Mouse (Mus musculus): Measurements from ENCODE around the gene P2ry1.

P2ry1 gene

GRCm38 (mm10) chr3:61002587-61003501 is at the start of gene P2ry1:
Gene P2ry1 (plus strand): TSS chr3:61002795.
- DNase-seq (ENCODE audit: low spot score in 2 of 2), result peak; percentile 67 to 78

DNA sequence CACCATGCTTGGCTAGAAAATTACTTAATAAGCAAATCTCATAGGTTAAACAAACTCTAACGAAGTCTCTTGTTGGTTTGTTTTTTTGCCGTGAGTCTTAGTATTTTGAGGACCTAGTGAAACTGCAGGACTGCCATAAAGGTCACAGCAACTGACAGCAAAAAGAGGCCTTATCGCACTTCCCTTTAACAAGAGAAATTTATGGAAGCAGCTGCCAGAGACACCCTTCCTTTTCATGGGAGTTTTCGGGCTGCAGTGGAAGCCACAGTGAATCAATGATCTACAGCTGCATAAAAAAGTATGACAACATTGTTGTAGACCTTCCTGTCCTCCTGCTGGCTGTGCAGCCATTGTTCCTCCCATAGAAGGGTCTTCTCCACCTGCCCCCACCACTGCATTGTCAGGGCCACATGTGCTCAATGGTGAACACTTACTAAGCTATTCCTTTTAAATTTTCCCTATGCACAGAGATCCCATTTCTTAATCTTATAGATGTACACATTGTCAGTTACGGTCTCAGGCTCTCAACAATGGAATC is 49.3 kb upstream of the P2ry1 start:
- DNase-seq (ENCODE audit: low spot score in 2 of 2), result no peak

DNA sequence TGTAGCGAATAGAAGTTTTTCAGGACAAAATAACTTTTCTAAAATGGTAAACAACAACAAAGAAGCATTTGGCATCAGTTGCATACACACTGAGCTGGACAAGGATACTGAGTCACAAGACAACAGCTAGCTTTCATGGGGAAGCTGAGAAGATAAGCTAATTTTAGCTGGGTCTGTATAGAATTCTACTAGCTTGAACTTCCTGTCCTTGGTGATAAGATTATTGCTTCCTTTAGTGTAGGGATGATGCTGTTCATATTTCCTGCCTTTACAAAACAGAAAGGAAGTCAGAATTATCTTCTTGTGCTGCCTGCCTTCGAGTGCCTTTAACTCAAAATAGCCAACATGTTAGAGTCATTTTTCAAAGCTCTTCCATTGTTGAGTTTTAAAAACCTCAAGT is 48.5 kb upstream of the P2ry1 start:
- DNase-seq (ENCODE audit: low spot score in 2 of 2), result no peak

GRCm38 (mm10) chr3:60958769-60959168 is 43.8 kb upstream of the P2ry1 start:
- no peak for DNase-seq (ENCODE audit: low spot score in 2 of 2)

DNA sequence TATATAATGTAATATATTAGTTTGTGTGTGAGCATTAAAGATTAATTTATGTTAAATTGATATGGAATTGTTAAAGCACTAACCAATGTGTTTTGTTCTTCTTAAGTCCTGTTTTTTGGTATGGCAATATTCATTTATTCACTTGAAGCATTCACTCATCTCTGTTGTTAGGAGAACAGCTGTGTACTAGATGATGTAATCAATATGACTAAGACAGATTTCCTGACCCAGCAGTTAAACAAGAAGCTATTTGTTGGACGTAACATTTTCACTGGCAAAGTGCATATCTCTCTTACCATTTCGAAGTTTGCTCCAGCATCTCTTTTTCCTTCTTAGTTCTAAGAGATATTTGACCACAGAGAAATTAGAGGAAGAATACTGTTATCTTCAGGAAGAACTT is 37.5 kb upstream of the P2ry1 start:
- DNase-seq (ENCODE audit: low spot score in 2 of 2), result no peak

DNA sequence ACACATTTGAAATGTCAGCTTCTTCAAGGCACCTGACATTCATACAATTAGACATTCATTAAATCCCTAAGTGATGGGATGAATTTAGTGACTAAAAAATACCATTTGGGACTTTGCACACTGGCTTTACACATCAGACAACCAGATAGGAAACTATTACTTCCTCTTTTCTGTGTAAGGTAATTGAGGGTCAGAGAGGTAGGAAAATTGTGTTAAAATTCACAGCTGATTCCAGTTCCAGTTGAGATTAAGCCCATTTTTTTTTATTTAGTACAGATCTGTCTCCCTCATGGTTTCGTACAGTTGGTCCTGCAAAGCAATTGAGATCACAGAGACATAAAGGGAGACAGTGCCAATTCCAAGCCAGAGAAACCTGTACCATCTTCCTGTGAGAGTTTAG is 27.7 kb upstream of the P2ry1 start:
- no peak for DNase-seq (ENCODE audit: low spot score in 2 of 2)

- DNase-seq (ENCODE audit: low spot score in 2 of 2), result no peak
Measured at GRCm38 (mm10) chr3:60982109-60982508, 20.5 kb upstream of the P2ry1 start.

DNA sequence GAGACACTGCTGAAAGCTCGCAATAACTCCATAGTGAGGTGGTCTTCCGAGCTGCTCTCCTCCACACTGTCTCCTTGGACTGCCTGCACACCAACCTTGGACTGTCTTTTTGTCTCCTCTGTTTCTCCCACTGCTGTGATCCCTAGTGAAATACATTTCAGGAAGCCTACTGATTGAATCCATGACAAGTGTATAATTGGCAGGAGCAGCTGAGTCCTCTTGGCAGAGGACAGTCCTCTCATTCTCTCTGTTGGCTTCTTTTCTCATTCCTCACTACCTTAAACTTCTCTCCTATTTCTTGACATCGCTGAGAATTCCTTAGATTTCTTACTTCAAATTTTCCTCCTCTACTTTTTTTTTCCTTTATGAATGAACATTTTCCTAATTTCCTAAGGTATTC is 4.5 kb upstream of the P2ry1 start:
- no peak for DNase-seq (ENCODE audit: low spot score in 2 of 2)

- DNase-seq (ENCODE audit: low spot score in 2 of 2), result no peak
Measured at GRCm38 (mm10) chr3:60999715-61000114, 2.9 kb upstream of the P2ry1 start.

- no peak for DNase-seq (ENCODE audit: low spot score in 2 of 2)
Measured at GRCm38 (mm10) chr3:61000747-61001146, 1.8 kb upstream of the P2ry1 start.

GRCm38 (mm10) chr3:61001852-61002586 is 576 bp upstream of the P2ry1 start:
- DNase-seq (ENCODE audit: low spot score in 2 of 2), result no peak

- DNase-seq (ENCODE audit: low spot score in 2 of 2), result no peak
Measured at GRCm38 (mm10) chr3:61004611-61005010, 2.0 kb downstream of the P2ry1 start.

DNA sequence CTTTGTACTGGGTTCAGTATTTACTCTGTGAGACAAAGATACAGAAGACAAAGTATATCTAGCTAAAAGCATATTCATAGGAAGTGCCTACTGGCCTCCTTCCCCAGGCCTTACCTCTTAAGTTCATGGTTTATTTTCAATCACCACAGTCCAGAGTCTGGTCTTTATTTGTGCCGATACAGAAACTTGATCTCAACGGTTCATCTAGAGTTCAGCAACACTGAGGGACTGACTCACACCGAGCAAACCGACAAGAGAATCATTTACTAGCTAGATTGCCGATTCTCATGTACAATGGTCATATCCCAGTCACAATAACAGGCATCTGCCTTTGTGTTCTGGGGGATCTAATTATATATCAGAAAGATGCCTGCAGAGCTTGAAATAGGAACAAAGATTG is 9.1 kb downstream of the P2ry1 start:
- no peak for DNase-seq (ENCODE audit: low spot score in 2 of 2)

GRCm38 (mm10) chr3:61012550-61012949 is 10.0 kb downstream of the P2ry1 start:
- no peak for DNase-seq (ENCODE audit: low spot score in 2 of 2)

DNA sequence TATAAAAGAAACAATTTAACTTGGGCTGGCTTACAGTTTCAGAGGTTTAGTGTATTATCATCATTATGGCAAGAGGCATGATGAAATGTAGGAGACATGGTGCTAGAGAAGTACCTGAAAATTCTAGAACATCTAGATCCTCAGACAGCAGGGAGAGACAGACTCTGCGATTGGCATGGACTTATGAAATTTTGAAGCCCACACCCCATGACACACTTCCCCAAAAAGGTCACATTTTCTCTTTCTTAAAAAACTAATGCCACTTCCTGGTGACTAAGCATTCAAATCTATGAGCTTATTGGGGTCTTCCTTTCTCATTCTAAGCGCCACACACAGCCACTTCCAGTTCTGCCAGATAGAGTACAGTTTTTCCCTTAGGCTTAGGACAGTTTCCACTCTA is 14.1 kb downstream of the P2ry1 start:
- DNase-seq (ENCODE audit: low spot score in 2 of 2), result no peak

- no peak for DNase-seq (ENCODE audit: low spot score in 2 of 2)
Measured at GRCm38 (mm10) chr3:61032100-61032499, 29.5 kb downstream of the P2ry1 start.

DNA sequence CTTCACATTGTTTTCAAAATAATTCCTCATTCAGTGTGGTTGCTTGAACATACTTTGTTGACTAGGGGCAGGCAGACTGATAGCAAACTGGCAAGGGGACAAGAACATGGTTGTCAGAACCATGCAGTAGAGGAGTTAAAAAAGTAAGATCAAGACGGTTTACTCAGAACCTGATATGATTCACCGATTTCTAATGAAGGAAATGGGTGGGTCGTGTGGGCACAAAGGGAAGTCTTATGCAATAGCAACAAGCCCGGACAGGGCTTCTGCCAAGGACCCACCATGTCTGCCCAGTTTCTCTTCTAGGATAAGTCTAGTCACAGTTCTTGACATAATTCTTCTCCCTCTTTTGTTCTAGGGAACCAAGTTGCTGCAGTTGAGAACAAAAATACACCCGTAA is 33.0 kb downstream of the P2ry1 start:
- peak; percentile 22 for DNase-seq (ENCODE audit: low spot score in 2 of 2)

DNA sequence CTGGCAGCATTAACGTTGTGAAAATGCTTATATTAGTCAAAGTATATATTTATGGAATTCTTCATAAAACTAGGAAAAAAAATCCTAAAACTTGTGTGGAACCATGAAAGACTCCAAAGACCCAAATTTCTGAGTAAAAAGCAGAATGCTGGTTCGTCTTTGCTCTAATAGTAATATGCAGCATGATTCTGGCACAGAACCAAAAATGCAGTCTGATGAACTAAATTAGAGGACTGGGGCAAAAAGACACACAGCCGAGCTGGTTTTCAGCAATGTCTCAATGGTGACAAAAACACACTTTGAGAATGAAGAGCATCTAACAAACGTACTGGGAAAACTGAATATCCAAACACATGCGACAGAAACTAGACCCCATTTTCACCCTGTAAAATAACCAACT is 37.3 kb downstream of the P2ry1 start:
- DNase-seq (ENCODE audit: low spot score in 2 of 2), result no peak

DNA sequence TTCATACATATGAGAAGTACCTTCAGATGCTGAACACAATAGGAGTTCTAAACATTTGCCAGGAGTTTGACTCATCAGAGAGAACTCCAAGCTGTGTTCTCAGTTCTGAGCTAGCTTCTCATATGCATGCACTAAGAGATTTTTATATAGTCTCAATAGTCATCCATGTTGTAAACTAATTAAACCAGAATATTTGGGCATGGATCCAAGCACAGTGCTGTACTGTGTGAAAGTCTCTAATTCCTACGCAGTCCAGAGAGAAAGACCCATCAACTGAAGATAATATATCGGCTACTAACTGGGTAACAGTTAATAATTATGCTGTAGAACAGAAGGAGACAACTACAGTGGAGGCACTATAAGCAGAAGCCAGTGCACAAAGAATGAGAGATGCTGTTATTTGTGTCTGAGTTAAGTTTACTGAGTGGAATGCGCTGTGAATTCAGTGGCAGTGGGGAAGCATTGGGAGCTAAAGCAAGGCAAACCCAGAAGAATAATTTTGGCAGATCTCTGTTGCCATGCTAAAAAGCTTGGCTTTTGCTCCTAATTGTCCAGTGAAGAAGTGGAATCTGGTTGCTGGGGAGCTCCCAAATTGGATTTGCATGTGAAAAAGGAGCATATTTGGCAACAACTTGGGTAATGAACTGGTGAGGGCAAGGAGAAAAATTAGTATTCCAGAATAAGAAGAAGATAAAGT is 47.5 kb downstream of the P2ry1 start:
- DNase-seq (ENCODE audit: low spot score in 2 of 2), result peak in 1 of 2 experiments; percentile 18

All from right cerebral cortex, postnatal 10 days (tissue).